Mouse (Mus musculus): ENCODE measurements around the gene Atf6b.

DNA sequence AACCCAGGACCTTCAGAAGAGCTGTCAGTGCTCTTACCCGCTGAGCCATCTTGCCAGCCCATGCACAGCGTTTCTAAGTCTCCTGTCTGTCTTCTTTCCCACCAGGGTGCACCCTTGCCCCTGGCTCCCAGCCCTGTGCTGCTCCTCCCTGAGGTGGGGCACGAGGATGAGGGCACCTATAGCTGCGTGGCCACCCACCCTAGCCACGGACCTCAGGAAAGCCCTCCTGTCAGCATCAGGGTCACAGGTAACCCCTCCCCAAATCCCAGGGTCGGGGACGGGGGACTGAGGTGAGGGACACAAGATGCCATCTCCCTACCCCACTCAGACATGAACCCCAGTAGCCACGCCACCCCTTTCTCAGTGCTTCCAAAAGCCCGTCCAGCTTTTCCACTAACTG lies 47.1 kb upstream of the Atf6b start:
- TF ChIP-seq CTCF (IDR thresholded peaks at IDR 0.05) (no peak), POLR2A (IDR thresholded peaks at IDR 0.05; ENCODE audit: insufficient read depth, low read depth, low read length) (no peak), EP300 (IDR thresholded peaks at IDR 0.05; ENCODE audit: insufficient read depth, low read depth, low read length) (no peak)

Measured in heart, adult 2 months (tissue).